Mouse (Mus musculus) CD8-positive naive resting alpha-beta T cell, adult 2 months (primary cell): ENCODE measurements around the gene Mtmr11.
"Not testable (repeated sequence)": the region's sequence is repeated elsewhere in the genome, so short reads cannot be mapped to it uniquely, and the experiment has no call there.

Source experiments
- DNase-seq, 2 experiments: peaks; one replicate each; pipeline ENCODE4 v3.0.0; 2022; ENCODE audit warnings: low read depth in 2 of 2, low spot score in 2 of 2

The Mtmr11 gene

GRCm38 (mm10) chr3:96199731-96200130 is 37.9 kb downstream of the Mtmr11 start:
- DNase-seq: no peak

DNA sequence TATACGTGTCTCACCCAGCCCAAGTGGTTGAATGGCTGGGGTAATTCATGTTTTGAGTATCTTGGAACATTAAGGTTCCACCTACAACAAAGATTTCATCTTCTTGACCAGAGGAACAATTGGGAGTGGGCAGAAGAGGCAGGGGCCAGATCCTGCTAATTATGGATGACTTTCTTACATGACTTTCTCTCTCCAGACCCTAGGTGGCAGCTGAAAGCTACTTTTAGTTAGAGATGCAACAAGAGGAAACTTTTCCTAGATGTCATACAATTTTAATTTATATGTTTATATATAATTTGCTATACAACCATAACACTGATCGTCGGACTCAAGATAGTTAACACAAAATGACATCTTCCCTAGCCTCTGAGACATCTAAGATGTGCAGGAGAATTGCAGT is 46.0 kb downstream of the Mtmr11 start:
- no peak for DNase-seq

- DNase-seq: no peak
These were observed 47.4 kb downstream of the Mtmr11 start for GRCm38 (mm10) chr3:96209242-96209641.

DNA sequence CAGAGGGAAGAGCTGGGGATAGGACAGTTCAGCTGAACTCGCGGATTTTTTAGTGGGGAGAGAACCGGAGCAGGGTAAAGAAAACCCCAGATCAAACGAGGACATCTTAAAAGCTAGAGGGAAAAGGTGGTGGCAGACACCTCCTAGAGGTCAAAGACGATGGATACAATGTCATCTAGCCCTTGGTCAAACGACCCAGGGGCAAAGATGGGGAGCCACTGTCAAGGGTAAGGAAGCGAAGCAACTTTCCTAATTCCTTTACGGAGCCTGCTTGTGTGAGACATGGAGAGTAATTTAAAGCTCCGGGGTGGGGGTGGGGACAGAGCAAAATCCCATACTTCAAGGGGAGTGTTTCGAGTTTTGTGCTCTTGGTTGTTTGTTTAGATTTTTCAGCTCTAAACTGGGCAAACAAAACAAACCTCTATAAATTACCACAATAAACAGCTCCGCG is 57.4 kb downstream of the Mtmr11 start:
- DNase-seq: peak; percentile 36 to 54

DNA sequence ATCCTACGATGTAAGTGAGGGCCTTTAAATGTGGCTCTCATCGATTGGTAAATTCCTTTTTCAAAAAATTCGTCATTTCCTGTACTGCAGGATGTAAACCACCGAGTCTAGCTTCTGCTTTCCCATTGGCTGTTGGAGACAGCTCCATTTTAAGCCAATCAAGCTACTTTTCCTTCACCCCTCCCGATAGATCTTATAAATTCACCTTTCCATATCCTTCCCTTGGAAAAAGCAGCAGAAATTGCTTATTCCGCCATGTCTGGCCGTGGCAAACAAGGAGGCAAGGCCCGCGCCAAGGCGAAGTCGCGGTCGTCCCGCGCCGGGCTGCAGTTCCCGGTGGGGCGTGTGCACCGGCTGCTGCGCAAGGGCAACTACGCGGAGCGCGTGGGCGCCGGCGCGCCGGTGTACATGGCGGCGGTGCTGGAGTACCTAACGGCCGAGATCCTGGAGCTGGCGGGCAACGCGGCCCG is 57.9 kb downstream of the Mtmr11 start, which contains the start of the genes Bola1 and Hist2h2ab:
Gene Bola1, minus strand, starts transcription at position 49 of the 470 bp plus-strand sequence.
Gene Hist2h2ab, plus strand, starts transcription at position 205 of the 470 bp plus-strand sequence.
- peak; percentile 62 to 67 for DNase-seq

GRCm38 (mm10) chr3:96220131-96220764 is 58.4 kb downstream of the Mtmr11 start:
- DNase-seq: not testable (repeated sequence)

- peak; percentile 71 to 78 for DNase-seq
These were observed 59.2 kb downstream of the Mtmr11 start, which contains the start of the genes Hist2h2ac and Hist2h2be for GRCm38 (mm10) chr3:96220765-96221639. Gene Hist2h2ac, minus strand, starts transcription at chr3:96220880. Gene Hist2h2be, plus strand, starts transcription at chr3:96221119.
